Mouse (Mus musculus) stomach, embryonic 16.5 days (tissue): ENCODE results near the gene Erbb2. TPM values are rescaled to one million over a fixed set of nuclear protein-coding genes. Genes with fewer than 3 reads are reported as not detected.

ENCODE experiments used
- ATAC-seq: fragments of 200-750 bp; cut with Nextera tagmentation; 2 replicates; pipeline ENCODE4 v1.8.0; 2017; ENCODE audit warnings: moderate number of reproducible peaks, moderate TSS enrichment; ENCODE audit not compliant: insufficient read depth, low FRiP score
- H3K27ac ChIP-seq: fragments of 300-500 bp; sonication (generic); 2 replicates; pipeline ENCODE4 v1.5.1; 2014; ENCODE audit warnings: low read length
- H3K27me3 ChIP-seq: fragments of 300-500 bp; sonication (generic); 2 replicates; pipeline ENCODE4 v1.6.1; 2014; ENCODE audit warnings: low read length, control low read depth, mixed read lengths; ENCODE audit not compliant: control insufficient read depth, insufficient read depth
- H3K36me3 ChIP-seq: fragments of 300-500 bp; sonication (generic); 2 replicates; pipeline ENCODE4 v1.6.1; 2014; ENCODE audit warnings: low read length; ENCODE audit not compliant: control insufficient read depth, insufficient read depth
- H3K4me1 ChIP-seq: fragments of 300-500 bp; sonication (generic); 2 replicates; pipeline ENCODE4 v1.6.1; 2014; ENCODE audit warnings: low read length, control low read depth, mixed read lengths; ENCODE audit not compliant: control insufficient read depth, insufficient read depth
- H3K4me2 ChIP-seq: fragments of 300-500 bp; sonication (generic); 2 replicates; pipeline ENCODE4 v1.6.1; 2014; ENCODE audit warnings: low read depth, low read length, mixed read lengths
- H3K4me3 ChIP-seq: fragments of 300-500 bp; sonication (generic); replicated peaks from 2 replicates; pipeline ENCODE4 v1.5.1; 2014; ENCODE audit warnings: mild to moderate bottlenecking, low read length
- H3K9ac ChIP-seq: fragments of 300-500 bp; sonication (generic); 2 replicates; pipeline ENCODE4 v1.6.1; 2014; ENCODE audit warnings: low read length
- H3K9me3 ChIP-seq: fragments of 300-500 bp; sonication (generic); replicated peaks from 2 replicates; pipeline ENCODE4 v1.6.1; 2016; ENCODE audit warnings: low read length, control low read depth; ENCODE audit not compliant: control insufficient read depth
- WGBS: fragments of 180-500 bp; shearing (Covaris S2); extraction: QIAGEN DNeasy Blood & Tissue Kit; methylation state at CpG from one replicate; pipeline ENCODE4 v1.1.7; 2014; 5-methylcytosine and 5-hydroxymethylcytosine counted together
- polyA plus RNA-seq: library from polyadenylated mRNA; unstranded; fragments of >200 nt; fragmentation: Nextera tagmentation; extraction: Ambion mirVana; gene quantifications from 2 replicates; pipeline ENCODE4 v1.2.1, GENCODE M21; 2015

Erbb2 gene
- polyA plus RNA-seq, 1 experiment from 2014 or later: 52.1 TPM

DNA sequence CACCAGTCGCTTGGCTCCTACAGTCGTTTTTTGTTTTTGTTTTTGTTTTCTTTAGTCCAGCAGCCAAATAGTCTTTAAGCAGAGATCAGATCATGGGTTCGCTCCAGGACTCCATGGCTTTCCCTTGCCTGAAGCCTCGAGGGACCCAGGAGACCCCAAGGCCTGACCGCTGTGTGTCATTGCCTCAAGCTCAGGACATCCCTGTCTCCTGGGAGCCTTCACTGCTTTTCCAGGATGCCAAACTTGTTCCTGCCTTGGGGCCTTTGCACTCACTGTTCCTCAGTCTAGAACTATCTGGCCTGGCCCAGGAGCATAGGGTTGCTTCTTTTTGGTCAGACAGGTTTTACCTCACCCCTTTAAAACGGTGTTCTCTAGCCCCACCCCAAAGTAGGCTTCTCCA, 5.6 kb upstream of the Erbb2 start:
- peaks cover 16% of the 10 kb centered on the region for H3K4me1 ChIP-seq
- no peak overlapping the region for H3K9ac ChIP-seq
- H3K9me3 ChIP-seq: no peaks in the 10 kb centered on the region
- no peak overlapping the region for H3K4me2 ChIP-seq
- ATAC-seq: no peak
- 75% methylated on average over 6 of the region's 6 CpGs for WGBS
- no peaks in the 10 kb centered on the region for H3K36me3 ChIP-seq
- H3K27ac ChIP-seq: no peak overlapping the region
- H3K4me3 ChIP-seq: no peak overlapping the region
- no peaks in the 10 kb centered on the region for H3K27me3 ChIP-seq

DNA sequence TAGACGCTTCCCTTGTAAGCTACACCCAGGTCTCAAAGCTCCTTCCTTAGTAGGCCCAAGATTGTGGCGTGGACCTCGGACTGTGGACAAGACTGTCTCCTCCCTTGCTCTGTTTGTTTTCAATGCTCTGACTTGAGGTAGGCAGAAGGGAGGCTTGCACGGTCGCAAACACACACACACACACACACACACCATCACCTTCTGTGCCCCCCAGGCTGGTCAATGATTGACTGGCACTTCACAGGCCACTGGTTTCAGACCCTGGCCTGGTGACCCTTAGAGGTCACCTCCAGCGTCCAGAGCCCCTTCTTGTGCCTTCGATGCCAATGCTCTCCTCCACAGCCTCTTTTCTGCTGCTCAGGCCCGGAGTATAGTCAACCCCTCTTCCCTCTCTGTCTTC, 3.4 kb upstream of the Erbb2 start:
- Histone ChIP-seq H3K4me2 (peak overlapping the region; percentile 45), H3K9me3 (no peaks in the 10 kb centered on the region), H3K4me1 (peaks cover 24% of the 10 kb centered on the region), H3K9ac (peak overlapping the region; percentile 61), H3K27me3 (no peaks in the 10 kb centered on the region), H3K27ac (peak overlapping the region; percentile 82), H3K4me3 (peak overlapping the region; percentile 17), H3K36me3 (no peaks in the 10 kb centered on the region)
- 50% methylated on average over 8 of the region's 8 CpGs for WGBS
- no peak; the same call in 1 of the 2 replicates for ATAC-seq

DNA sequence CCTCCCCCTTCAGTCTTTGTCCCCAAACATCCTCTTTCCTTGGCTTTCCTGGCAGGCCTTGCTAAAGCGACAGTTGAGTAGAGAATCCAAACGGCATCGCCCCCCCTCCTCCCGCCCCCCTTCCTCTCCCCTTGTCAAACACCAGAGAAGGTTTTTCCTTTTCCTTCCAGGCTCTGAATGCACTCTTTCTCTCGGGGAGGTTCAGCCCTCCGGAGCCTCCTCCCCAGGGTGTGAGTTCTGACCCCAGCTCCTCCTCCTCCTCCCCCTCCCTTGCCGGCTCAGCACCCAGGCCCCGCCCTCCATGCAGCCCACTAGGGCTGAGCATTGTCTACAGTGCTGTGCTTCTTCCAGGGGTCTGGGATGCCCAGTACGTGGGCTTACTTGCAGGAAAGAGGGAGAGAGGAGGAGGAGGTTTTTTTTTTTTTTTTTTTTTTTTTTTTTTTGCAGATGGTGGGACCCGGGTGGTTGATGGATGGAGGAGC, 2.9 kb upstream of the Erbb2 start:
- peak overlapping the region; percentile 17 for H3K4me3 ChIP-seq
- 3% methylated on average over 9 of the region's 10 CpGs for WGBS
- ATAC-seq: peak; percentile 54; the same call in 1 of the 2 replicates
- H3K9ac ChIP-seq: peak overlapping the region; percentile 61
- H3K27ac ChIP-seq: peak overlapping the region; percentile 82
- H3K4me1 ChIP-seq: peaks cover 29% of the 10 kb centered on the region
- no peaks in the 10 kb centered on the region for H3K27me3 ChIP-seq
- H3K4me2 ChIP-seq: peak overlapping the region; percentile 45
- H3K36me3 ChIP-seq: no peaks in the 10 kb centered on the region
- no peaks in the 10 kb centered on the region for H3K9me3 ChIP-seq

DNA sequence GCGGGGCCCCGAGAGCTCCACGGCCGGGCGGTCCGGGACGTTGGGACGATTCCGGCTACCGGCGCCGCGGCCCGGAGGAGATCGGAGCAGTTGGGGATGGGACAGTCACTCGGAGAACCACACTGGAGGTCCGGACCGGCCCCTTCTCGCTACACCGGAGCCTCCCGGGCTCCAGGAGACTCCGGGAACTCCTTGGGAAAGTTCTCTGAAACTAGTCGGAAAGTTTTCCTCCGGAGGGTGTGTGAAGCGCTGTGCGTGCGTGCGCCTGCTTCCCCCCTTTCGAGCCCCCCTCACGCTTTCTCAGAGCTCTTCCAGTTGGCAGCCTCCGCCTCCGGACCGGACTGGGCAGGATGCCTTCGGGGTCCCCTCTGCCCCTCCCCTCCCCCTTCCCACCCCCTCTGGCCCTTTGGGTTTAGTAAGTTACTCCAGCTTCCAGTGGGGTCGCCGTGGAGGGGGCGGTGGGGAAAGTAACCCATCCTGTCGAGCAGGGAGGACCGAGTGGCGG, 579 bp downstream of the Erbb2 start:
- H3K9me3 ChIP-seq: no peaks in the 10 kb centered on the region
- peak overlapping the region; percentile 93 for H3K4me3 ChIP-seq
- H3K4me2 ChIP-seq: peak overlapping the region; percentile 55
- WGBS: under 1% methylated on average over 40 of the region's 40 CpGs
- H3K27ac ChIP-seq: peak overlapping the region; percentile 99
- H3K27me3 ChIP-seq: no peaks in the 10 kb centered on the region
- H3K36me3 ChIP-seq: 0 out of 2 replicates have a peak, but pooled peaks cover 3% of the 10 kb centered on the region
- H3K4me1 ChIP-seq: peaks cover 59% of the 10 kb centered on the region
- ATAC-seq: peak; percentile 23
- H3K9ac ChIP-seq: peak overlapping the region; percentile 95

DNA sequence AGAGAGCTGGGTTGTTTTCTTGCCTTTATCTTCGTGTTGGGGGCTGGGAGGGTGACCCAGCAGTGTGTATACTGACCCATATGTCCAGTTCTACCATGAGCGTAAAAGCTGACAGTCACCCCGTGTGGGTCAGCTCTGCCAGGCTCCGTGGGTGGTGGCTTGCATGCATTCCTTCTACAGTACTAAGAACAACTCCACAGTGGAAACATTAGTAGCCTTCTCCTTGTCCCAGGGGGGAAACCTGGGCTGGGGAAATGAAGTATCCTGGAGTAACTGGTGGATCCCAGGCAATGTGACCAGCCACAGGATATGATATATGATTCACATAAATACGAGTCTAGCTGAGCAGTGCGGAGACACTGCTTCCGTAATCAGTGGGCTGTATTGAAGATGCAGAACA, 1.5 kb downstream of the Erbb2 start:
- no peak for ATAC-seq

DNA sequence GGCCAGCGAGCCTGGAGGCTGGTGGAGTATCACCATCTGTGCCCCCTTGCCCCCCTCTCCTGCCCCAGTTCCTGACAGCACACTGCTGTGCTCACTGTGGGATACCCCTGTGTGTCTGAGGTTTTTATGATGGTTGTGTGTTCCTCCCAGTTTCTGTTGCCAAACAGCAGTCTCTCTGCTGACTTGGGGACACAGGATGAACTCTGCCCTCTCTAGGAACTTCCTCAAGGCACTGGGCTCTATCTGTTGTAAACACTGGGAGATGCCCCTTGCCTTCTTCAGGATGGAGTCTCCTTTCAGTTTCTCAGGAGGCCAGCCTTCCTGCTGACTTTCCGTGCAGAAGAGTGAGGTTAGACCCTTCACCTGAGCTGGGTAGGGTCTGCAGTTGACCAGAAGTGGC, 1.9 kb downstream of the Erbb2 start:
- peak overlapping the region; percentile 95 for H3K9ac ChIP-seq
- no peaks in the 10 kb centered on the region for H3K9me3 ChIP-seq
- no peak for ATAC-seq
- 0 out of 2 replicates have a peak, but pooled peaks cover 5% of the 10 kb centered on the region for H3K36me3 ChIP-seq
- 13% methylated on average over 2 of the region's 2 CpGs for WGBS
- H3K27ac ChIP-seq: peak overlapping the region; percentile 36
- peak overlapping the region; percentile 55 for H3K4me2 ChIP-seq
- peak overlapping the region; percentile 93 for H3K4me3 ChIP-seq
- H3K4me1 ChIP-seq: peaks cover 63% of the 10 kb centered on the region
- H3K27me3 ChIP-seq: no peaks in the 10 kb centered on the region

More for the DNA sequence above, 1.5 kb downstream of the Erbb2 start:
- no peaks in the 10 kb centered on the region for H3K27me3 ChIP-seq
- H3K27ac ChIP-seq: peak overlapping the region; percentile 99
- H3K9ac ChIP-seq: peak overlapping the region; percentile 95
- H3K4me2 ChIP-seq: peak overlapping the region; percentile 55
- peak overlapping the region; percentile 93 for H3K4me3 ChIP-seq
- peaks cover 66% of the 10 kb centered on the region for H3K4me1 ChIP-seq
- H3K9me3 ChIP-seq: no peaks in the 10 kb centered on the region
- H3K36me3 ChIP-seq: 0 out of 2 replicates have a peak, but pooled peaks cover 3% of the 10 kb centered on the region
- WGBS: 16% methylated on average over 7 of the region's 7 CpGs

DNA sequence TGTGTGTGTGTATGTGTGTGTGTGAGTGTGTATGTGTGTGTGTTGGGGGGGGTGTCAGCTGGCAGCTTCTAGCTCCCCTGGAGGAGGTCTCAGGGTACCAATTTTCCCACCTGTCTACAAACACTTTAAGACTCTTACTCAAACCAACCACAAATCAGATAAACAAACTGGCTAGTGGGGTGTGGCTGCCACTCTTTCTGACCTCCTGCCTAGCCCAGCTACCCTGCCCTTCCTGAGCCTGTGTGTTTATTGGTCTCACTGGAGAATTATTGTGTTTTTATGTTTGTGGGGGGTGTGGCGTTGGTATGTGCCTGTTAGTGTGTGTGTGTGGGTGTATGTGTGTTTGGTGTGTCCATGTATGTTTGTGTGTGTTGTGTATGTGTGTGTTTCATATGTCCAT, 4.8 kb downstream of the Erbb2 start:
- Histone ChIP-seq H3K4me1 (peaks cover 46% of the 10 kb centered on the region), H3K27me3 (no peaks in the 10 kb centered on the region), H3K27ac (peak overlapping the region; percentile 82; the same call in 1 of the 2 replicates), H3K4me2 (peak overlapping the region; percentile 24; the same call in 1 of the 2 replicates), H3K9ac (no peak overlapping the region; the same call in 1 of the 2 replicates), H3K36me3 (0 out of 2 replicates have a peak, but pooled peaks cover 5% of the 10 kb centered on the region), H3K9me3 (no peaks in the 10 kb centered on the region), H3K4me3 (no peak overlapping the region)
- ATAC-seq: no peak
- 76% methylated on average over 1 of the region's 1 CpGs for WGBS

DNA sequence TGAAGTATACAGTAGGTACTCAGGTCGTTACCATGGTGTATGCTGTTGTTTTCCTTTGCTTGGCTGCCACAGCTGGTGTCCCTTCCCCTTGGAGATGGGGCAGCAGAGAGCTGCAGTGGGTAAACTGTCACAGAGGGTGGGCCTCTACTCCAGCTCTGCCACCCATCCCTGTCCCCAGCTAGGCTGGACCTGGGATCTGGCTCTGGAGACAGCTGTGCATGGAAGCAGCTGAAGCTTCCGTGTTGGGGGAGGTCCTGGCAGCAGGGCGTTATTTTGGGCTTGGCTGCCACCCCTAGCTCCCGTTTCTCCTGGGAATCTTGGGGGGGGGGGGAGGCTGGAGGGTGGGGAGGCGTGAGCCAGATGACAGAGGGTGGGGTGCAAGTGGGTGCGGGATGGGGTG, 6.0 kb downstream of the Erbb2 start:
- Histone ChIP-seq H3K27ac (peak overlapping the region; percentile 82), H3K27me3 (no peaks in the 10 kb centered on the region), H3K4me1 (peaks cover 45% of the 10 kb centered on the region), H3K9me3 (no peaks in the 10 kb centered on the region), H3K9ac (peak overlapping the region; percentile 30), H3K4me2 (peak overlapping the region; percentile 24; the same call in 1 of the 2 replicates), H3K36me3 (peaks cover 10% of the 10 kb centered on the region; the same call in 1 of the 2 replicates), H3K4me3 (no peak overlapping the region)
- ATAC-seq: no peak
- WGBS: 45% methylated on average over 6 of the region's 6 CpGs

DNA sequence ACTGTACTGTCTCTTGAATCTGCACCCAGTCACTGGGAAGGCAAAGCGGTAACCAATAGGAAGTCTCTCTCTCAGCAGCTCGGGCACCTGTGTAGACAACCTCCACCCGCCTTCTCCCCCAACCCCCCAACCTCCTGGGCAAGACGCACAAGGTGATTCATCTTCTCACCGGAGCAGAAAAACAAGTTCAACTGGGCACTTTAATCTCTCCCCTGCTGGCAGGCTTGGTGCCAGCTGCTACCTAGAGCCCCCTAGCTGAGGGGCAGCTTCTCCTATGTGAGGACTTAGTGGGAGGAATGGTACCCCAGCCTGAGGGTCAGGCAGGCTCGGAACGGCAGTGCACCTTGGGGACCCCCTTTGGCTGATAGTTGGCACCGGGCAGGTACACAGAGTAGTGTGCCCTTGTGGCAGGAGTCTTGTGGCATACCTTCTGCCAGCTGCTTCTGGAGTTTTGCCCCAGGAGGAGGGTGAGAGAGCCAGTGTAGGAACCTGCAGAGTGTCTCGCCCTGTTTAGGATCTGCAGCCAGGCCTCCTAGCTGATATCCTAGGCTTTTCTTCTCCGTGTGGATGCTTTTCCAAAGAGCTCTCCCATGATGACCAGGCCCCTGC, 6.8 kb downstream of the Erbb2 start:
- Histone ChIP-seq H3K4me3 (no peak overlapping the region), H3K36me3 (peaks cover 10% of the 10 kb centered on the region; the same call in 1 of the 2 replicates), H3K4me1 (peaks cover 41% of the 10 kb centered on the region), H3K9me3 (no peaks in the 10 kb centered on the region), H3K27ac (peak overlapping the region; percentile 90), H3K9ac (peak overlapping the region; percentile 57), H3K4me2 (0 out of 2 replicates have a peak overlapping the region, but pooled peaks have one; percentile 24), H3K27me3 (no peaks in the 10 kb centered on the region)
- peak; percentile 41; the same call in 1 of the 2 replicates for ATAC-seq
- 68% methylated on average over 10 of the region's 10 CpGs for WGBS
